ENCODE assay signal across 7 mouse cellular contexts in genomic region chr2:32966689-32967631, GRCm38 (mm10). TPM values are rescaled to one million over a fixed set of nuclear protein-coding genes. Genes with fewer than 3 reads are reported as not detected.
DNase-seq lines count a peak whose midpoint lies in the region; ATAC-seq lines count a peak whose summit lies in the region.

No protein-coding gene starts in this region.

- peaks cover 17% of the 10 kb centered on the region for H3K36me3 ChIP-seq in intestine, embryonic 16.5 days (ENCODE audit: control insufficient read depth, insufficient read depth, low read length)
- peaks cover 31% of the 10 kb centered on the region for H3K36me3 ChIP-seq in limb, embryonic 10.5 days
- H3K36me3 ChIP-seq in midbrain, embryonic 12.5 days, result peaks cover 25% of the 10 kb centered on the region

- intact Hi-C loops in gastrocnemius, postnatal 36 days (cut with DNase I), result no loop called here

- H3K9me3 ChIP-seq in intestine, embryonic 16.5 days (ENCODE audit: control insufficient read depth, low read length), result no peaks in the 10 kb centered on the region
- no peaks in the 10 kb centered on the region for H3K9me3 ChIP-seq in limb, embryonic 10.5 days (replicated peaks)
- no peaks in the 10 kb centered on the region for H3K9me3 ChIP-seq in midbrain, embryonic 12.5 days

- H3K4me1 ChIP-seq in intestine, embryonic 16.5 days (ENCODE audit: control insufficient read depth, insufficient read depth, low read length), result peaks cover 33% of the 10 kb centered on the region
- peaks cover 51% of the 10 kb centered on the region for H3K4me1 ChIP-seq in limb, embryonic 10.5 days
- H3K4me1 ChIP-seq in midbrain, embryonic 12.5 days, result peaks cover 51% of the 10 kb centered on the region

- peak; percentile 84 for ATAC-seq in intestine, embryonic 16.5 days
- peak; percentile 87 for ATAC-seq in midbrain, embryonic 12.5 days (ENCODE audit: low FRiP score, low read depth)

- H3K4me3 ChIP-seq in intestine, embryonic 16.5 days (ENCODE audit: low read length), result peak overlapping the region; percentile 58
- peak overlapping the region; percentile 68 for H3K4me3 ChIP-seq in limb, embryonic 10.5 days
- peak overlapping the region; percentile 59 for H3K4me3 ChIP-seq in midbrain, embryonic 12.5 days

- peak; percentile 92 for DNase-seq in adrenal gland, postnatal 14 days
- DNase-seq in embryo, embryonic 9.5 days (ENCODE audit: extremely low spot score), result peak; percentile 84
- peak; percentile 82 for DNase-seq in gastrocnemius, postnatal 36 days
- DNase-seq in limb, embryonic 10.5 days (ENCODE audit: low spot score), result peak; percentile 86
- peak; percentile 91 for DNase-seq in skeletal muscle tissue, adult 2 months (ENCODE audit: low read depth, low spot score)

- WGBS in intestine, embryonic 16.5 days, result under 1% methylated on average over 55 of the region's 55 CpGs
- WGBS in limb, embryonic 10.5 days, result under 1% methylated on average over 55 of the region's 55 CpGs
- WGBS in midbrain, embryonic 12.5 days, result 1% methylated on average over 55 of the region's 55 CpGs

- peak overlapping the region; percentile 82 for H3K4me2 ChIP-seq in intestine, embryonic 16.5 days (ENCODE audit: low read depth, low read length)
- H3K4me2 ChIP-seq in midbrain, embryonic 12.5 days (replicated peaks), result peak overlapping the region; percentile 69

- H3K27me3 ChIP-seq in intestine, embryonic 16.5 days (replicated peaks; ENCODE audit: control insufficient read depth, insufficient read depth, low read length), result no peaks in the 10 kb centered on the region
- no peaks in the 10 kb centered on the region for H3K27me3 ChIP-seq in limb, embryonic 10.5 days (ENCODE audit: low read depth, poor library complexity, severe bottlenecking)
- no peaks in the 10 kb centered on the region for H3K27me3 ChIP-seq in midbrain, embryonic 12.5 days

- H3K9ac ChIP-seq in intestine, embryonic 16.5 days (ENCODE audit: low read depth, low read length), result peak overlapping the region; percentile 83
- peak overlapping the region; percentile 67 for H3K9ac ChIP-seq in midbrain, embryonic 12.5 days (replicated peaks)

- peak overlapping the region; percentile 97 for H3K27ac ChIP-seq in intestine, embryonic 16.5 days (ENCODE audit: low read length)
- peak overlapping the region; percentile 92 for H3K27ac ChIP-seq in limb, embryonic 10.5 days
- peak overlapping the region; percentile 89 for H3K27ac ChIP-seq in midbrain, embryonic 12.5 days (replicated peaks)

RNA-seq across cellular contexts. Expression of gene Lrsam1, which starts 5.5 kb away (rescaled TPM):
- total RNA-seq in adrenal gland, postnatal 14 days (2021), result 14.1 and 17.2 TPM in 2 replicates
- total RNA-seq in gastrocnemius, postnatal 36 days (2021), result 1 to 10 TPM; 9.1 to 9.4 TPM
- polyA plus RNA-seq in intestine, embryonic 16.5 days (2015; fragmentation: Nextera tagmentation; extraction: Ambion mirVana), result 6.8 and 7.8 TPM in 2 replicates
- 5.3 and 7.5 TPM in 2 replicates for polyA plus RNA-seq in limb, embryonic 10.5 days (2016; fragmentation: Nextera tagmentation; extraction: Ambion mirVana)
- polyA plus RNA-seq in midbrain, embryonic 12.5 days (2016; fragmentation: Nextera tagmentation; extraction: Ambion mirVana), result 16.2 and 21.1 TPM in 2 replicates

RNA-seq across cellular contexts. Expression of gene Rpl12, which starts 5.6 kb away (rescaled TPM):
- total RNA-seq in adrenal gland, postnatal 14 days (2021), result 155 and 192 TPM in 2 replicates
- 10 to 100 TPM; 45.3 to 75.3 TPM for total RNA-seq in gastrocnemius, postnatal 36 days (2021)
- polyA plus RNA-seq in intestine, embryonic 16.5 days (2015; fragmentation: Nextera tagmentation; extraction: Ambion mirVana), result 141 and 162 TPM in 2 replicates
- polyA plus RNA-seq in limb, embryonic 10.5 days (2016; fragmentation: Nextera tagmentation; extraction: Ambion mirVana), result 194 and 232 TPM in 2 replicates
- 108 and 111 TPM in 2 replicates for polyA plus RNA-seq in midbrain, embryonic 12.5 days (2016; fragmentation: Nextera tagmentation; extraction: Ambion mirVana)

RNA-seq across cellular contexts. Expression of gene Slc2a8, which starts 14.9 kb away (rescaled TPM):
- 18.3 and 20.8 TPM in 2 replicates for total RNA-seq in adrenal gland, postnatal 14 days (2021)
- total RNA-seq in gastrocnemius, postnatal 36 days (2021), result 1 to 10 TPM; 9.1 to 10.0 TPM
- polyA plus RNA-seq in intestine, embryonic 16.5 days (2015; fragmentation: Nextera tagmentation; extraction: Ambion mirVana), result 21.5 and 26.6 TPM in 2 replicates
- 16.5 and 22.3 TPM in 2 replicates for polyA plus RNA-seq in limb, embryonic 10.5 days (2016; fragmentation: Nextera tagmentation; extraction: Ambion mirVana)
- polyA plus RNA-seq in midbrain, embryonic 12.5 days (2016; fragmentation: Nextera tagmentation; extraction: Ambion mirVana), result 21.3 and 24.1 TPM in 2 replicates

Comparison
In these comparisons a context has a peak if more than half of its experiments do, and no peak if none do; other contexts are left out.
1. Peak in every context shown above with its lines: DNase-seq, ATAC-seq, H3K4me3 ChIP-seq and H3K27ac ChIP-seq.